Mouse (Mus musculus) stomach, embryonic 16.5 days (tissue): ENCODE measurements around the gene Akap17b. TPM values are rescaled to one million over a fixed set of nuclear protein-coding genes. Genes with fewer than 3 reads are reported as not detected.

Source experiments
- ATAC-seq: fragments of 200-750 bp; cut with Nextera tagmentation; 2 replicates; pipeline ENCODE4 v1.8.0; 2017; ENCODE audit warnings: moderate number of reproducible peaks, moderate TSS enrichment; ENCODE audit not compliant: insufficient read depth, low FRiP score
- H3K27ac ChIP-seq: fragments of 300-500 bp; sonication (generic); 2 replicates; pipeline ENCODE4 v1.5.1; 2014; ENCODE audit warnings: low read length
- H3K27me3 ChIP-seq: fragments of 300-500 bp; sonication (generic); 2 replicates; pipeline ENCODE4 v1.6.1; 2014; ENCODE audit warnings: low read length, control low read depth, mixed read lengths; ENCODE audit not compliant: control insufficient read depth, insufficient read depth
- H3K36me3 ChIP-seq: fragments of 300-500 bp; sonication (generic); 2 replicates; pipeline ENCODE4 v1.6.1; 2014; ENCODE audit warnings: low read length; ENCODE audit not compliant: control insufficient read depth, insufficient read depth
- H3K4me1 ChIP-seq: fragments of 300-500 bp; sonication (generic); 2 replicates; pipeline ENCODE4 v1.6.1; 2014; ENCODE audit warnings: low read length, control low read depth, mixed read lengths; ENCODE audit not compliant: control insufficient read depth, insufficient read depth
- H3K4me2 ChIP-seq: fragments of 300-500 bp; sonication (generic); 2 replicates; pipeline ENCODE4 v1.6.1; 2014; ENCODE audit warnings: low read depth, low read length, mixed read lengths
- H3K4me3 ChIP-seq: fragments of 300-500 bp; sonication (generic); replicated peaks from 2 replicates; pipeline ENCODE4 v1.5.1; 2014; ENCODE audit warnings: mild to moderate bottlenecking, low read length
- H3K9ac ChIP-seq: fragments of 300-500 bp; sonication (generic); 2 replicates; pipeline ENCODE4 v1.6.1; 2014; ENCODE audit warnings: low read length
- H3K9me3 ChIP-seq: fragments of 300-500 bp; sonication (generic); replicated peaks from 2 replicates; pipeline ENCODE4 v1.6.1; 2016; ENCODE audit warnings: low read length, control low read depth; ENCODE audit not compliant: control insufficient read depth
- whole genome bisulfite sequencing: fragments of 180-500 bp; shearing (Covaris S2); extraction: QIAGEN DNeasy Blood & Tissue Kit; methylation state at CpG from one replicate; pipeline ENCODE4 v1.1.7; 2014; 5-methylcytosine and 5-hydroxymethylcytosine counted together
- polyA plus RNA-seq: library from polyadenylated mRNA; unstranded; fragments of >200 nt; fragmentation: Nextera tagmentation; extraction: Ambion mirVana; gene quantifications from 2 replicates; pipeline ENCODE4 v1.2.1, GENCODE M21; 2015

Akap17b gene
- polyA plus RNA-seq: 1.6 and 1.8 TPM in 2 replicates

DNA sequence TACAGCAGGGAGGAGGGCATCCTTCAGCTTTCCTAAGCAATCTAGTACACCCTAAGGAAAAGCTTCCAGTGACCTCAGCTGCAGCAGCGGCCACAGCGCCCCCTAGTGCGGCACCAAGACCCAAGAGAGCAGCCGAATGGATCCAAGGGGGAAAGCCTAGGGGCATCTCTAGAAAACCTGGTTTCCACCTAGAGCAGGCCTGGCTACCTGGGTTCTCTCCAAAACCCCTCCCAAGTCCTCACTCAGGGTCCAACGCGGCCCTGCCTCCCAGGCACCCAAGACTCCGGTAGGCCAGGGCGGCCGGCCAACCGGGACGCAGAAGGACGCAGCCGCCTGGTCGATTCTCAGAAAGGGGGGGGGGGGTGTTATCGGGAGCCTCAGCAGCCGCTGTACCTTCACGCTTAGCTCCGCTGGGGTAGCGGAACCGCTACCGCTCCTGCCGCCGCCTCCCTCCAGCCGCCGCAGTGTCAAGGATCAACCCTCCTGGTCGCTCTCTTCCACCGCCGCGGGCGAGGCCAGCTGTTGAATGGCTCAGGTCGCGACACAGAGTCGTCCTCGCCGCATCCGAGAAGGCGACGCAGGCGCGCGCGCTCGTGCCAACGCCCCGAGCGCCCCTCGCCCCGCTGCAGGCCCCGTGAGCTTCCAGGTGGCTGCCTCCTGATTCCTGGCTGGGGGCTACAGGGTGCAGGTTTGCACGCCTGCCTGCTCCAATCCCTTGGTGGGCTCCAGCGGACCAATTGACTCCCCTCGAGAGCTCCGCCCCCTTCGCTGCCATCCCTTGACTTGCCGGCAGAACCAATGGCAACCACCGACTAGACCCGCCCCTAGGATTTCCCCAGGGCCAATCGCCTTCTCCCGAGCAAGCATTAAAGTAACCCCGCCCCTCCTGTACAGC, at the start of gene Akap17b:
Akap17b (minus strand) TSS at position 739 of the 895 bp plus-strand sequence.
- H3K27me3 ChIP-seq: no peaks in the 10 kb centered on the region
- H3K36me3 ChIP-seq: no peaks in the 10 kb centered on the region
- no peaks in the 10 kb centered on the region for H3K9me3 ChIP-seq
- H3K4me3 ChIP-seq: peak within 1 kb of the TSS; percentile 63
- no peaks in the 10 kb centered on the region for H3K4me1 ChIP-seq
- H3K4me2 ChIP-seq: peak within 1 kb of the TSS; percentile 55
- peak within 1 kb of the TSS; percentile 72 for H3K9ac ChIP-seq
- peak; percentile 95 for ATAC-seq
- no peak within 1 kb of the TSS for H3K27ac ChIP-seq
- WGBS: 17% methylated on average over 51 of the region's 60 CpGs

DNA sequence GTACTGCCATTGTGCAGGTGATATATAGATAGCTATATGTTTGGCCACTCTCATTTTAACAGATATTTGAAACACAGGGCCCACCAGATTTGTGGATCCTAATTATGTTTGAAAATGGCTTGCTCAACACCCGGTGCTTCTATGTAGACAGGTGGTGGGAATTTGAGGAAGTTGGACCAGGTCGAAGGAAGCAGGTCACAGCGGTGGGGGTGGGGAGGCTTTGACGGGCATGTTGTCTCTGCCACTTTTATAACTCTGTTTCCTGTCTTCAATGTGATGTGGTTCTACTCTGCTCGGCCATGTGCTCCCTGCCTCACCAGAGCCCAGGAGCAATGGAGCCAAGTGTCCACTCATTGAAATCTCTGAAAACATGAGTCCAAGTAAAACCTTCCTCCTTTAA, 46.2 kb upstream of the Akap17b start:
- Histone ChIP-seq H3K27me3 (no peaks in the 10 kb centered on the region), H3K4me1 (no peaks in the 10 kb centered on the region), H3K4me3 (no peak overlapping the region), H3K36me3 (no peaks in the 10 kb centered on the region), H3K9ac (no peak overlapping the region), H3K4me2 (no peak overlapping the region), H3K27ac (no peak overlapping the region), H3K9me3 (no peaks in the 10 kb centered on the region)
- WGBS: 85% methylated on average over 5 of the region's 5 CpGs
- no peak for ATAC-seq

DNA sequence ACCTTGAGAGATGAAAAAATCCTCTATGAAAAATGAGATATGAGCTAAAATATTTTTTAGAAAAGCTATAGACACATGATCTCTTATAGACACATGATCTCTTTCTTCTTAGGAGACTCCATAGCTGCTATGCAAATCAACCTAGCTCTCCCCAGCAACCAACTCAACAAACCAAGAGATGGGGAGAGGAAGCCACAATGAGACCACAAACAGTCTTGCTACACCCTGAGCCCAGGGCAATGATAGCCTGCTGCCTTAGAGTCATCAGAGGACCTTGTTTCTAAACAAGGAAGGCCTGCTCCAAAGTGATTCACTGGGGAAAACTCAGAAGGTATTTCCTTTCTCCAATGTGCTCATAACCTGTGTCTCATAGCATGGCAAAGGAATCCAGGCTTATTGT, 44.5 kb upstream of the Akap17b start:
- ATAC-seq: no peak
- Histone ChIP-seq H3K4me3 (no peak overlapping the region), H3K4me1 (no peaks in the 10 kb centered on the region), H3K27me3 (no peaks in the 10 kb centered on the region), H3K4me2 (no peak overlapping the region), H3K9me3 (no peaks in the 10 kb centered on the region), H3K36me3 (no peaks in the 10 kb centered on the region), H3K27ac (no peak overlapping the region), H3K9ac (no peak overlapping the region)

DNA sequence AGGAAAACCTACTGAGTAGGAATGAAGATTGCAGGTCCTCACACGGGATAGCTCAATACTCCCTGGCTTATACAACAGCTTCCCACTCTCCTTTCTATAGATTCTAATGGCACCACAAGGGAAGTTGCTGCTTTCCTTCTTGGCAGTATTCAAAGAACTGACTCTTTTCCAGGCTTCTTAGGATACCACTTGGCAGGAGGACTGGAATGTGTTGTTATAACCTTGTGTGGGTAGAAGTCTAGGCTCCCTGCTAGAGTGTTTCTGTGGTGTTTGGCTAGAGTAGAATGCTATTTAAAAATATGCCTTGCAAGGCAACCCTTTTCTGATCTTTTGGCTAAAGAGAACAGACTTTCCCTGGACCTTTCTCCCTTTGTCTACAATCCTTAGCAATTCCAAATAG, 31.6 kb upstream of the Akap17b start:
- ATAC-seq: no peak
- H3K9me3 ChIP-seq: no peaks in the 10 kb centered on the region
- H3K4me2 ChIP-seq: no peak overlapping the region
- no peak overlapping the region for H3K27ac ChIP-seq
- H3K4me3 ChIP-seq: no peak overlapping the region
- no peaks in the 10 kb centered on the region for H3K4me1 ChIP-seq
- 11% methylated on average over 1 of the region's 1 CpGs for WGBS
- no peaks in the 10 kb centered on the region for H3K27me3 ChIP-seq
- no peak overlapping the region for H3K9ac ChIP-seq
- no peaks in the 10 kb centered on the region for H3K36me3 ChIP-seq

DNA sequence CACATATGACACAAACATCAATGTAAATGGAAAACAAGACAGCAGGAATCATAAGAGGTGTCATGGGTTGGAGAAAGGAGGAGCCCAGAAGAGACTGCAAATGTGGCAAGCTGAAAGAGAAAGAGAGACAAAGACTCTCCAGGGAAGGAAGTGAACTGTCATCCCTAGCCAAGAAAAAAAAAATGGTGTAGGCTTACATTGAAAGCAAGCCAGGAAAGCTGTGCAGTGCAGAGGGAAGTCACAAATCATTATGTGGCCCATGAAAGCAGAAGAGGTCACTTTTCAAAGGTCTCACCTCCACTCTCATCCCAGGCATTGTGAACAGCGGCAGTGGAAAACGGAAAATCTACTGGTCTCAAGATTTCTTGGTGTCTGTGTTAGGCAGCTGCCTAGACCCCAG, 27.5 kb upstream of the Akap17b start:
- no peak for ATAC-seq

DNA sequence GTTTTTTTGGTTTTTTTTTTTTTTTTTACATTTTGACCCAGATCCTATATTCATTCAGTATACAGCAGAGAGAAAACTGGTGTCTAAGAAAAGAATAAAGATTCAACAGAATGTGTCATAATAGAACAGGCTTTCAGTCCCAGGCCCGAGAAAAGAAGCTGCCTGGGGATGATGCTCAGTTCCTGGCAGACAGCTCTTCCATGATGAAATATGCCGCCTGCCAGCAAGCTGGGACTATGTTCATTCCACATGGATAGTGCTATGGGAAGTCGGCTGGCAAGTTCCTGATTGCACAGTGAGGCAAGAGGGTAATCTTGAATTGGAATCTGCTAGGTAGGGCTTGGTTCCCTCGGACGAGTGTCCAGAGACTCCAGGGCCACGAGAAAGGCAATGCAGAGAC, 5.1 kb downstream of the Akap17b start:
- ATAC-seq: no peak
- WGBS: 86% methylated on average over 6 of the region's 6 CpGs

More for the DNA sequence above, 27.5 kb upstream of the Akap17b start:
- H3K27ac ChIP-seq: no peak overlapping the region
- H3K36me3 ChIP-seq: no peaks in the 10 kb centered on the region
- no peak overlapping the region for H3K9ac ChIP-seq
- H3K27me3 ChIP-seq: no peaks in the 10 kb centered on the region
- no peaks in the 10 kb centered on the region for H3K4me1 ChIP-seq
- H3K9me3 ChIP-seq: no peaks in the 10 kb centered on the region
- H3K4me2 ChIP-seq: no peak overlapping the region
- WGBS: 54% methylated on average over 2 of the region's 2 CpGs
- no peak overlapping the region for H3K4me3 ChIP-seq

DNA sequence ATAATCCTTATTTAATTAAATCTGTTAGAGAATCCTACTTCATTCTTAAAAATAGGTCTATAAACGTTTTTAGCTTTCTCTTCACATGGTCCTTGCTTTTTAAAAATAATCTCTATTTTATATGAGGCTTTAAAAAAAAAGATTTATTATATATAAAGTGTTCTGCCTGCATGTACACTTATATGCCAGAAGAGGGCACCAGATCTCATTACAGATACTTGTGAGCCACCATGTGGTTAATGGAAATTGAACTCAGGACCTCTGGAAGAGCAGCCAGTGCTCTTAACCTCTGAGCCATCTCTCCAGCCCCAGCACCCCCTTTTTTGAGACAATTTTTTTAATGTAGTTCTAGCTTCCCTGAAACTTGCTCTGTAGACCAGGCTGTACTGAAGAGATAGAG, 14.4 kb downstream of the Akap17b start:
- Histone ChIP-seq H3K9me3 (no peaks in the 10 kb centered on the region), H3K36me3 (no peaks in the 10 kb centered on the region), H3K9ac (no peak overlapping the region), H3K27ac (no peak overlapping the region), H3K4me3 (no peak overlapping the region), H3K4me2 (no peak overlapping the region), H3K27me3 (no peaks in the 10 kb centered on the region), H3K4me1 (no peaks in the 10 kb centered on the region)
- ATAC-seq: no peak
- WGBS: 8% methylated on average over 1 of the region's 1 CpGs

More for the DNA sequence above, 5.1 kb downstream of the Akap17b start:
- Histone ChIP-seq H3K27me3 (no peaks in the 10 kb centered on the region), H3K36me3 (no peaks in the 10 kb centered on the region), H3K4me2 (no peak overlapping the region), H3K4me1 (no peaks in the 10 kb centered on the region), H3K27ac (no peak overlapping the region), H3K9ac (no peak overlapping the region), H3K9me3 (no peaks in the 10 kb centered on the region), H3K4me3 (no peak overlapping the region)

DNA sequence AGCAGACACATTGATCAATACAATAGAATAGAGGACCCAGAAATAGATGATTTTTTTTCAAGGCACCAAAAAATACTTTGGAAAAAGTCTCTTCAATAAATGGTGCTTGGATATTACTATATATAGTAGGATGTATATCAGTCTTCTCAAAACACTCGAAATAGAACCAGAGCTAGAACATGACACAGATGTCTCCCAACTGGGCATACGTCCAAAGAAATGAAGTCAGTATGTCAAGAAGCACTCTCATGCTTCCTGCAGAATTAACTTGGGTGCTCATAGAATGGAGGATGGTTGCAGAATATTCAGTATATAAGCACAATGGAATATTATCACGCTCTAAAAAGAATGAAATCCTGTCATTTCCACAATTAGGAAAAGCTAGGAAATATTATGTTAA, 17.1 kb downstream of the Akap17b start:
- no peaks in the 10 kb centered on the region for H3K4me1 ChIP-seq
- no peaks in the 10 kb centered on the region for H3K27me3 ChIP-seq
- no peak overlapping the region for H3K4me2 ChIP-seq
- WGBS: 56% methylated on average over 3 of the region's 3 CpGs
- no peaks in the 10 kb centered on the region for H3K9me3 ChIP-seq
- no peak overlapping the region for H3K9ac ChIP-seq
- H3K36me3 ChIP-seq: no peaks in the 10 kb centered on the region
- no peak overlapping the region for H3K4me3 ChIP-seq
- ATAC-seq: no peak
- H3K27ac ChIP-seq: no peak overlapping the region

DNA sequence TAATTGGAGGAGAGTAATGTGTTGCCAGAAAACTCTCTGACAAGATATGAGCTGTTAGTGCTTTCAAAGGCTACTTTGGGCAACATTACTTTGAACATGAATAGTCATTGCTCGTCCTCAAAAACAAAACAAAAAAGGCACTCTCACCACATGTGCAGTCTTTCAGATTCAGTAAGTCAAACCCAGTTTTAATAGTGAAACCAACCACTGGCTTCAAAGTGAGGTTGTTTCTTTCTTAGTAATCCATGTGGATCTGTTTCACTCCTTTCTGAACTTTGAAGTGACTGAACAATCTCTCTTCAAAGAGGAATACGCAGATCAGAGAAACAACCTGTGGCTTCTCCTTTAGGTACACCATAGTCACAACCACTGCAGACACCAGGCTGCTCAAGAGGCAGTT, 36.1 kb downstream of the Akap17b start:
- Histone ChIP-seq H3K4me2 (no peak overlapping the region), H3K27ac (no peak overlapping the region), H3K27me3 (no peaks in the 10 kb centered on the region), H3K9me3 (no peaks in the 10 kb centered on the region), H3K4me3 (no peak overlapping the region), H3K9ac (no peak overlapping the region), H3K4me1 (no peaks in the 10 kb centered on the region), H3K36me3 (no peaks in the 10 kb centered on the region)
- 84% methylated on average over 2 of the region's 2 CpGs for WGBS
- ATAC-seq: no peak
